Mouse (Mus musculus): ENCODE results near the gene Cdk6. TPM values are rescaled to one million over a fixed set of nuclear protein-coding genes. Genes with fewer than 3 reads are reported as not detected.

Gene Cdk6
- polyA plus RNA-seq, 1 experiment from 2014 or later: 31.7 TPM

DNA sequence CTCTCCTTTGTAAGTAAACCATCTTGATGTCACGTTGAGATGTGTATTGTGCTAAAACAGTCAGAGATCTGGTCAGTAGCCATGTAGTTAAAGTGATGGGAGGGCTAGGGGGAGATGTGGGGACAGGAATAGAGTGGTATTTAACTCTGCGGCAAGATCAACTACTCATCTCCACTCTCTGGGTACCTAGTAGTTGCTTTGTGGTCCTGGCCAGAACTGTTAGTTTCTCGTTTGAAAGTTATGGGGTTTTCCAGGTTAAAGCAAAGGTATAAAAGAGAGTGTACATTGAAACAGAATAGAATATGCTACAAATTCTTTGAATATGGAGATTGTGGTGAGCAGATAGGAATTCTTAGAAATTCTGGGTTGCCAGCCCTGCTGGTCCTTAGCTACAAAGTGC, 136.4 kb downstream of the Cdk6 start:
- H3K9ac ChIP-seq: no peak overlapping the region
- H3K4me3 ChIP-seq: no peak overlapping the region
- H3K27ac ChIP-seq: no peak overlapping the region
- ATAC-seq (replicated peaks; ENCODE audit: insufficient number of reproducible peaks, insufficient read depth, low FRiP score, low read depth): no peak
- H3K9me3 ChIP-seq (replicated peaks): no peaks in the 10 kb centered on the region
- H3K36me3 ChIP-seq: no peaks in the 10 kb centered on the region
- H3K4me2 ChIP-seq: no peak overlapping the region
- no peaks in the 10 kb centered on the region for H3K27me3 ChIP-seq
- H3K4me1 ChIP-seq (replicated peaks): peaks cover 1% of the 10 kb centered on the region
- 67% methylated on average over 3 of the region's 3 CpGs for WGBS

GRCm38 (mm10) chr5:3478216-3478615, 136.9 kb downstream of the Cdk6 start:
- 87% methylated on average over 8 of the region's 8 CpGs for WGBS
- no peaks in the 10 kb centered on the region for H3K9me3 ChIP-seq (replicated peaks)
- H3K27ac ChIP-seq: no peak overlapping the region
- no peaks in the 10 kb centered on the region for H3K27me3 ChIP-seq
- H3K36me3 ChIP-seq: no peaks in the 10 kb centered on the region
- no peak for ATAC-seq (replicated peaks; ENCODE audit: insufficient number of reproducible peaks, insufficient read depth, low FRiP score, low read depth)
- no peaks in the 10 kb centered on the region for H3K4me1 ChIP-seq (replicated peaks)
- no peak overlapping the region for H3K4me3 ChIP-seq
- H3K9ac ChIP-seq: no peak overlapping the region
- no peak overlapping the region for H3K4me2 ChIP-seq

- no peak overlapping the region for H3K4me2 ChIP-seq
- WGBS: 86% methylated on average over 7 of the region's 7 CpGs
- H3K27ac ChIP-seq: no peak overlapping the region
- ATAC-seq (replicated peaks; ENCODE audit: insufficient number of reproducible peaks, insufficient read depth, low FRiP score, low read depth): no peak
- H3K4me1 ChIP-seq (replicated peaks): no peaks in the 10 kb centered on the region
- H3K9ac ChIP-seq: no peak overlapping the region
- H3K4me3 ChIP-seq: no peak overlapping the region
- H3K9me3 ChIP-seq (replicated peaks): no peaks in the 10 kb centered on the region
- no peaks in the 10 kb centered on the region for H3K36me3 ChIP-seq
- H3K27me3 ChIP-seq: no peaks in the 10 kb centered on the region
These were observed 137.9 kb downstream of the Cdk6 start for GRCm38 (mm10) chr5:3479016-3479795.

GRCm38 (mm10) chr5:3480637-3481395, 139.5 kb downstream of the Cdk6 start:
- no peak overlapping the region for H3K4me2 ChIP-seq
- ATAC-seq (replicated peaks; ENCODE audit: insufficient number of reproducible peaks, insufficient read depth, low FRiP score, low read depth): no peak
- H3K9ac ChIP-seq: no peak overlapping the region
- H3K4me3 ChIP-seq: no peak overlapping the region
- no peaks in the 10 kb centered on the region for H3K9me3 ChIP-seq (replicated peaks)
- H3K4me1 ChIP-seq (replicated peaks): no peaks in the 10 kb centered on the region
- H3K27ac ChIP-seq: no peak overlapping the region
- no peaks in the 10 kb centered on the region for H3K27me3 ChIP-seq
- 91% methylated on average over 9 of the region's 9 CpGs for WGBS
- H3K36me3 ChIP-seq: peaks cover 5% of the 10 kb centered on the region

- Histone ChIP-seq H3K4me3 (no peak overlapping the region), H3K9ac (no peak overlapping the region), H3K27ac (no peak overlapping the region), H3K27me3 (no peaks in the 10 kb centered on the region), H3K4me1 (replicated peaks) (no peaks in the 10 kb centered on the region), H3K9me3 (replicated peaks) (no peaks in the 10 kb centered on the region), H3K4me2 (no peak overlapping the region), H3K36me3 (peaks cover 5% of the 10 kb centered on the region)
- WGBS: 89% methylated on average over 7 of the region's 7 CpGs
- no peak for ATAC-seq (replicated peaks; ENCODE audit: insufficient number of reproducible peaks, insufficient read depth, low FRiP score, low read depth)
These were observed 141.2 kb downstream of the Cdk6 start for GRCm38 (mm10) chr5:3482474-3482873.

GRCm38 (mm10) chr5:3483054-3483722, 141.9 kb downstream of the Cdk6 start:
- Histone ChIP-seq H3K9me3 (replicated peaks) (no peaks in the 10 kb centered on the region), H3K9ac (no peak overlapping the region), H3K4me3 (no peak overlapping the region), H3K27me3 (no peaks in the 10 kb centered on the region), H3K27ac (no peak overlapping the region), H3K36me3 (peaks cover 5% of the 10 kb centered on the region), H3K4me2 (no peak overlapping the region), H3K4me1 (replicated peaks) (no peaks in the 10 kb centered on the region)
- WGBS: 86% methylated on average over 5 of the region's 5 CpGs
- ATAC-seq (replicated peaks; ENCODE audit: insufficient number of reproducible peaks, insufficient read depth, low FRiP score, low read depth): no peak

GRCm38 (mm10) chr5:3486579-3487282, 145.4 kb downstream of the Cdk6 start:
- ATAC-seq (replicated peaks; ENCODE audit: insufficient number of reproducible peaks, insufficient read depth, low FRiP score, low read depth): no peak
- Histone ChIP-seq H3K4me1 (replicated peaks) (peaks cover 13% of the 10 kb centered on the region), H3K4me3 (no peak overlapping the region), H3K9me3 (replicated peaks) (no peaks in the 10 kb centered on the region), H3K9ac (no peak overlapping the region), H3K27me3 (no peaks in the 10 kb centered on the region), H3K36me3 (peaks cover 5% of the 10 kb centered on the region), H3K27ac (no peak overlapping the region), H3K4me2 (no peak overlapping the region)
- 62% methylated on average over 7 of the region's 7 CpGs for WGBS

DNA sequence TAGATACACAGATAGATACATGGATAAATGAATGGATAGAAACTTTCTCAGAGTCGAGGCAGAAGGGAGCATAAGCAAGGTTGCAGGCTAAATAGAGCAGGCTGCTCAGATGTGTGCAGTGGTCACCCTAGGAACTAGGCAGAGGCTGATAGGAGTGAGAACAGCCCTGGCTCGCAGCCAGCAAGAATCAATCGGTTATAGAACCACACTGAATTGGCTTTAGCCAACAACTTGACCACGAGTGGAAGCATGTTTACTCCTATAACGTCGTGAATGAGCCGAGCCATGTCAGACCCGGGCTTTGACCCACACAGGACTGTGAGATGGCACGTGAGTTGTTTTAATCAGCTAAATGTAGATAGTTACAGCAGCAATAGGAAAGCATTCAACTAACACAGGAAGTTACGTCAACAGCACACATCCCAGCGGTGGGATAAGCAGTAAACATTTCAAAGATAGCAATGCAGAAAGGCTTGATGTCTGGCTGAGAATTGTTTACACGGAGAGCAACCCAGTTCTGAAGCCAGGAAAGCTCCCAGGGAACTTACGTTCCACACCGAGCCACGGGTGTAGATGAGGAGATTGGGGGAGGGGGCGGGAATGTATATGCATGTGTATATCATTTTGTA, 147.0 kb downstream of the Cdk6 start:
- 0 out of 2 replicates have a peak, but pooled peaks have one; percentile 44 for ATAC-seq (replicated peaks; ENCODE audit: insufficient number of reproducible peaks, insufficient read depth, low FRiP score, low read depth)
- Histone ChIP-seq H3K27ac (0 out of 2 replicates have a peak overlapping the region, but pooled peaks have one; percentile 11), H3K9me3 (replicated peaks) (no peaks in the 10 kb centered on the region), H3K27me3 (no peaks in the 10 kb centered on the region), H3K4me2 (peak overlapping the region; percentile 26; the same call in 1 of the 2 replicates), H3K9ac (no peak overlapping the region), H3K36me3 (peaks cover 5% of the 10 kb centered on the region), H3K4me3 (no peak overlapping the region), H3K4me1 (replicated peaks) (peaks cover 17% of the 10 kb centered on the region)
- 56% methylated on average over 16 of the region's 16 CpGs for WGBS

DNA sequence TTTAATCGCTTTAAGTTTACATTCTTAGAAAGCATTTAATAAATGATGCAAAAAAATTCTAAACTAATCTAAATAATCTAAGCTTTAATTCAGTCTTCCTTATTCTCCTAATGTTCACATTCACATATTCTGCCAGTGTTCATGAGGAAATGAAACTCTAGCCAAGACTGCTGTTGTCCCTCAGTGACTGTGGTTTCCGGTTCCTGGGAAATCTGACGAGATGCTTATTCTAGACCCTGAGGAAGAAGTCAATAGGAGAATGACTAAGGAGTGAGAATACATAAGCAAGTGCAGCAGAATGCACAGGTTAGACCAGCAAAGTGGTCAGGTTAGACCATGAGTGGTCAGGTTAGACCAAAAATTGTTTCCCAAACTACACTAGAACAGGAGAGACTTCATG, 149.1 kb downstream of the Cdk6 start:
- Histone ChIP-seq H3K36me3 (peaks cover 2% of the 10 kb centered on the region), H3K27ac (no peak overlapping the region), H3K9me3 (replicated peaks) (no peaks in the 10 kb centered on the region), H3K27me3 (no peaks in the 10 kb centered on the region), H3K4me1 (replicated peaks) (peaks cover 17% of the 10 kb centered on the region), H3K4me3 (no peak overlapping the region), H3K4me2 (no peak overlapping the region), H3K9ac (no peak overlapping the region)
- ATAC-seq (replicated peaks; ENCODE audit: insufficient number of reproducible peaks, insufficient read depth, low FRiP score, low read depth): no peak
- 88% methylated on average over 3 of the region's 3 CpGs for WGBS

- no peak overlapping the region for H3K9ac ChIP-seq
- no peak for ATAC-seq (replicated peaks; ENCODE audit: insufficient number of reproducible peaks, insufficient read depth, low FRiP score, low read depth)
- 59% methylated on average over 9 of the region's 9 CpGs for WGBS
- no peak overlapping the region for H3K4me2 ChIP-seq
- H3K27me3 ChIP-seq: no peaks in the 10 kb centered on the region
- no peak overlapping the region for H3K27ac ChIP-seq
- peaks cover 17% of the 10 kb centered on the region for H3K4me1 ChIP-seq (replicated peaks)
- no peak overlapping the region for H3K4me3 ChIP-seq
- H3K9me3 ChIP-seq (replicated peaks): no peaks in the 10 kb centered on the region
- H3K36me3 ChIP-seq: no peaks in the 10 kb centered on the region; the same call in 1 of the 2 replicates
These were observed 149.8 kb downstream of the Cdk6 start for GRCm38 (mm10) chr5:3491084-3491483.
